Mouse (Mus musculus) WW6 (cell line): ENCODE results near the gene Kif3a.

ENCODE experiments used
- DNase-seq: peaks from one replicate; pipeline ENCODE4 v3.0.0-alpha.2; 2013; ENCODE audit warnings: low read depth, low spot score

Kif3a gene

GRCm38 (mm10) chr11:53567224-53568014 lies at the start of gene Kif3a:
Gene Kif3a, plus strand, starts transcription at chr11:53567379.
- DNase-seq, result peak; percentile 92

- DNase-seq, result no peak
Measured at GRCm38 (mm10) chr11:53518759-53519158, 48.4 kb upstream of the Kif3a start.

GRCm38 (mm10) chr11:53519207-53520121 lies 47.7 kb upstream of the Kif3a start, which contains the start of gene Sept8:
Gene Sept8, plus strand, starts transcription at chr11:53519257.
- DNase-seq, result no peak

GRCm38 (mm10) chr11:53520122-53520978 lies 46.8 kb upstream of the Kif3a start:
- DNase-seq, result no peak

- DNase-seq, result no peak
Measured at GRCm38 (mm10) chr11:53521120-53521820, 45.9 kb upstream of the Kif3a start.

- no peak for DNase-seq
Measured at GRCm38 (mm10) chr11:53521821-53522131, 45.4 kb upstream of the Kif3a start.

GRCm38 (mm10) chr11:53522362-53522761 lies 44.8 kb upstream of the Kif3a start:
- DNase-seq, result no peak

GRCm38 (mm10) chr11:53522930-53523329 lies 44.2 kb upstream of the Kif3a start:
- DNase-seq, result no peak

GRCm38 (mm10) chr11:53523545-53524405 lies 43.4 kb upstream of the Kif3a start:
- no peak for DNase-seq

GRCm38 (mm10) chr11:53524905-53525304 lies 42.3 kb upstream of the Kif3a start:
- no peak for DNase-seq

GRCm38 (mm10) chr11:53525461-53525860 lies 41.7 kb upstream of the Kif3a start:
- DNase-seq, result no peak

GRCm38 (mm10) chr11:53528397-53529252 lies 38.6 kb upstream of the Kif3a start:
- DNase-seq, result no peak

- DNase-seq, result no peak
Measured at GRCm38 (mm10) chr11:53529253-53529557, 38.0 kb upstream of the Kif3a start.

GRCm38 (mm10) chr11:53530001-53530400 lies 37.2 kb upstream of the Kif3a start:
- DNase-seq, result no peak

- DNase-seq, result no peak
Measured at GRCm38 (mm10) chr11:53531578-53532230, 35.5 kb upstream of the Kif3a start.

- no peak for DNase-seq
Measured at GRCm38 (mm10) chr11:53532231-53532620, 35.0 kb upstream of the Kif3a start.

- DNase-seq, result no peak
Measured at GRCm38 (mm10) chr11:53539002-53539491, 28.1 kb upstream of the Kif3a start.

GRCm38 (mm10) chr11:53540394-53540793 lies 26.8 kb upstream of the Kif3a start:
- DNase-seq, result no peak

GRCm38 (mm10) chr11:53541222-53541621 lies 26.0 kb upstream of the Kif3a start:
- no peak for DNase-seq
